Mouse (Mus musculus): ENCODE results near the gene Ddx31. TPM values are rescaled to one million over a fixed set of nuclear protein-coding genes. Genes with fewer than 3 reads are reported as not detected.

Gene Ddx31
- polyA plus RNA-seq, 1 experiment, result 6.4 TPM

DNA sequence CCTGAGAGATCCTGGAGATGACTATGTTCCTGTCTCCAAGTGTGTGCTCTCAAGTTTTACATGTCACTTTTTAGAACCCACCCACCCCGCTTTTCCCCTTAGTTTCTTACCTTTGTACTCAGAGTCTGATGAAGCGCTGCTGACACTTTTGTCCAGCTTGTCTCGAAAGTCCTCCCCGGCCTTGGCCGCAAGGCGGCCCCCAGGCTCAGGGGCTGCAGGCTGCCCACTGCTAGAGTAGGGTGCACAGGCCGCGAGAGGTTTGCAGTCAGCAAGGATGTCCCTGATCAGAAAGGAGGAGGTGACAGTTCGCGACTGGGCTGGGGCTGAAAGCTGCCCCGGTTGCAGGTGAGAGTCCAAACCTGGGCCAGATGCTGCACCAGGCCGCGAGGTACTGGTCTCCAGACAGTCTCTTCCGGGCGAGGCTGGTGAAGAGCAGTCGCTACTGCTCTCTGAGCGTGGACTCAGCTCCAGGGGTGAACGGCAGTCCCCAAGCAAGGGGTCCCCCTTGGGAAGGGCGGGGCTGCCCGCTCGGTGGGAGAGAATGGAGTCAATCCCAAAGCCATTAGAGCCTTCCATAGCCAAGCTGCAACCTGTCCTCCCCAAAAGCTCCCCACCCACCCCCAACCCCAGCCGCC lies 75.0 kb downstream of the Ddx31 start:
- Histone ChIP-seq H3K4me3 (no peak overlapping the region), H3K4me2 (ENCODE audit: low read depth) (no peak overlapping the region), H3ac (ENCODE audit: control insufficient read depth, insufficient read length) (no peak overlapping the region), H3K36me3 (ENCODE audit: control insufficient read depth, insufficient read depth) (no peaks in the 10 kb centered on the region), H3K27me3 (ENCODE audit: control insufficient read depth, insufficient read depth, insufficient read length) (peaks cover 17% of the 10 kb centered on the region), H3K79me2 (ENCODE audit: control insufficient read depth, insufficient read depth) (no peaks in the 10 kb centered on the region)
- no peak for TF ChIP-seq CEBPB (IDR thresholded peaks at IDR 0.05; ENCODE audit: insufficient read depth, poor library complexity, severe bottlenecking)
- TF ChIP-seq POLR2A (IDR thresholded peaks at IDR 0.05; ENCODE audit: insufficient read length, low read depth), result no peak
- no peak for TF ChIP-seq MYOG (IDR thresholded peaks at IDR 0.05; ENCODE audit: control insufficient read depth in 1 of 3, insufficient read depth in 1 of 3, insufficient read length in 2 of 3, low read depth in 2 of 3)
- no peak for TF ChIP-seq TCF12 (IDR thresholded peaks at IDR 0.05; ENCODE audit: insufficient read depth, poor library complexity, severe bottlenecking)
- no peak for TF ChIP-seq TCF3 (IDR thresholded peaks at IDR 0.05; ENCODE audit: insufficient read length, low read depth)
- no peak for TF ChIP-seq REST (IDR thresholded peaks at IDR 0.05; ENCODE audit: insufficient read depth, insufficient read length)
- no peak for TF ChIP-seq MAX (IDR thresholded peaks at IDR 0.05; ENCODE audit: low read depth)
- no peak for TF ChIP-seq USF1 (IDR thresholded peaks at IDR 0.05; ENCODE audit: low read depth)

DNA sequence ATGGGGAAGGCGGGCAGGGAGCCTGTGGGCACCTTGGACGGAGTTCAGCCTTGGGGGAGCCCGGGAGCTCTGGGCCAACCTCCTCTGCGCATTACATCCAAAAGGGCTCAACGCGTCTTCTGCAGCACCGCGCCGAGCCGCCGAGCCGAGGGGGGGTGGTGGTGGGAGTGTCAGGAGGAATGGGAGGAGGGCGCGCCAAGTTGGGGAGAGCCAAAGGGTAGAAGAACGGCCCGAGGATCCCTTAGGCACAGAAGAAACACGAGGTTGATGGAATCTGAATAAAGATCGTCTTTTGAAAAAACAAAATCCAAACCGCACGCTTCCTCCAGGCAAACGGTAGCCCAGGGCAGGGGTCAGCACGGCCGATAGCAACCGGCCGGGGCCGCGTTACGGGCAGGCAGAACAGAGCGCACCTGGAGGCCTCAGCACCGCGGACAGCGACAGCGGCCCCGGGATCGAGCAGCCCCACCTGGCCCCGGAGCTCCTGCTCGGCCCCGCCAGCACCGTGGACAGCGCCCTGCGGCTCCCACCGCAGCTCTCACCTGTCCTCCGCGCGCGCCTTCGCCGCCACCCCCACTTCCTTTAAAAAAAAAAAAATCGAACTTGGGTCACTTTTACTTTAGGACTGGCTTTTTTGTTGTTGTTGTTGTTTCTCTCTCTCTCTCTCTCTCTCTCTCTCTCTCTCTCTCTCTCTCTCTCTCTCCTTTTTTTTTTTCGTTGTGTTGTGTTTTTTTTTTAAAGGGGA lies 75.7 kb downstream of the Ddx31 start:
- no peak overlapping the region for H3ac ChIP-seq (ENCODE audit: control insufficient read depth, insufficient read length)
- no peak overlapping the region for H3K4me2 ChIP-seq (ENCODE audit: low read depth)
- H3K4me3 ChIP-seq, result no peak overlapping the region
- peak; percentile 84 for TF ChIP-seq REST (IDR thresholded peaks at IDR 0.05; ENCODE audit: insufficient read depth, insufficient read length)
- TF ChIP-seq CEBPB (IDR thresholded peaks at IDR 0.05; ENCODE audit: insufficient read depth, poor library complexity, severe bottlenecking), result no peak
- peaks cover 17% of the 10 kb centered on the region for H3K27me3 ChIP-seq (ENCODE audit: control insufficient read depth, insufficient read depth, insufficient read length)
- H3K79me2 ChIP-seq (ENCODE audit: control insufficient read depth, insufficient read depth), result no peaks in the 10 kb centered on the region
- H3K36me3 ChIP-seq (ENCODE audit: control insufficient read depth, insufficient read depth), result no peaks in the 10 kb centered on the region

- Histone ChIP-seq H3K4me2 (ENCODE audit: low read depth) (no peak within 1 kb of the TSS), H3K4me3 (no peak within 1 kb of the TSS), H3K27me3 (ENCODE audit: control insufficient read depth, insufficient read depth, insufficient read length) (peaks cover 17% of the 10 kb centered on the region), H3K36me3 (ENCODE audit: control insufficient read depth, insufficient read depth) (no peaks in the 10 kb centered on the region), H3ac (ENCODE audit: control insufficient read depth, insufficient read length) (no peak within 1 kb of the TSS), H3K79me2 (ENCODE audit: control insufficient read depth, insufficient read depth) (no peaks in the 10 kb centered on the region)
- TF ChIP-seq POLR2A (IDR thresholded peaks at IDR 0.05; ENCODE audit: insufficient read length, low read depth), result no peak
- no peak for TF ChIP-seq MAX (IDR thresholded peaks at IDR 0.05; ENCODE audit: low read depth)
- no peak for TF ChIP-seq MYOD1 (IDR thresholded peaks at IDR 0.05; ENCODE audit: control insufficient read depth in 1 of 3, insufficient read length in 2 of 3, low read depth in 2 of 3)
- TF ChIP-seq REST (IDR thresholded peaks at IDR 0.05; ENCODE audit: insufficient read depth, insufficient read length), result no peak
- no peak for TF ChIP-seq TCF12 (IDR thresholded peaks at IDR 0.05; ENCODE audit: insufficient read depth, poor library complexity, severe bottlenecking)
- TF ChIP-seq SRF (IDR thresholded peaks at IDR 0.05; ENCODE audit: control insufficient read depth, insufficient read length, low read depth), result no peak
- TF ChIP-seq POLR2AphosphoS2 (IDR thresholded peaks at IDR 0.05; ENCODE audit: insufficient read length, low read depth), result no peak
- no peak for TF ChIP-seq TCF3 (IDR thresholded peaks at IDR 0.05; ENCODE audit: insufficient read length, low read depth)
- no peak for TF ChIP-seq E2F4 (IDR thresholded peaks at IDR 0.05; ENCODE audit: insufficient read depth)
- TF ChIP-seq MYOG (IDR thresholded peaks at IDR 0.05; ENCODE audit: control insufficient read depth in 1 of 3, insufficient read depth in 1 of 3, insufficient read length in 2 of 3, low read depth in 2 of 3), result no peak
Measured at GRCm38 (mm10) chr2:28916513-28916865, 76.3 kb downstream of the Ddx31 start, which contains the start of gene Barhl1. Gene Barhl1, minus strand, starts transcription at chr2:28916668.

- Histone ChIP-seq H3K79me2 (ENCODE audit: control insufficient read depth, insufficient read depth) (no peaks in the 10 kb centered on the region), H3ac (ENCODE audit: control insufficient read depth, insufficient read length) (no peak overlapping the region), H3K36me3 (ENCODE audit: control insufficient read depth, insufficient read depth) (no peaks in the 10 kb centered on the region), H3K4me3 (no peak overlapping the region), H3K4me2 (ENCODE audit: low read depth) (no peak overlapping the region), H3K27me3 (ENCODE audit: control insufficient read depth, insufficient read depth, insufficient read length) (peaks cover 17% of the 10 kb centered on the region)
- no peak for TF ChIP-seq POLR2A (IDR thresholded peaks at IDR 0.05; ENCODE audit: insufficient read length, low read depth)
- no peak for TF ChIP-seq SRF (IDR thresholded peaks at IDR 0.05; ENCODE audit: control insufficient read depth, insufficient read length, low read depth)
- no peak for TF ChIP-seq TCF12 (IDR thresholded peaks at IDR 0.05; ENCODE audit: insufficient read depth, poor library complexity, severe bottlenecking)
- no peak for TF ChIP-seq E2F4 (IDR thresholded peaks at IDR 0.05; ENCODE audit: insufficient read depth)
- no peak for TF ChIP-seq REST (IDR thresholded peaks at IDR 0.05; ENCODE audit: insufficient read depth, insufficient read length)
- TF ChIP-seq POLR2AphosphoS2 (IDR thresholded peaks at IDR 0.05; ENCODE audit: insufficient read length, low read depth), result no peak
- no peak for TF ChIP-seq MYOG (IDR thresholded peaks at IDR 0.05; ENCODE audit: control insufficient read depth in 1 of 3, insufficient read depth in 1 of 3, insufficient read length in 2 of 3, low read depth in 2 of 3)
- no peak for TF ChIP-seq TCF3 (IDR thresholded peaks at IDR 0.05; ENCODE audit: insufficient read length, low read depth)
- no peak for TF ChIP-seq USF1 (IDR thresholded peaks at IDR 0.05; ENCODE audit: low read depth)
Measured at GRCm38 (mm10) chr2:28917156-28917517, 76.9 kb downstream of the Ddx31 start.

All from myocyte (in vitro differentiated cells).